ENCODE assay signal across 8 mouse cellular contexts in the genomic region with DNA sequence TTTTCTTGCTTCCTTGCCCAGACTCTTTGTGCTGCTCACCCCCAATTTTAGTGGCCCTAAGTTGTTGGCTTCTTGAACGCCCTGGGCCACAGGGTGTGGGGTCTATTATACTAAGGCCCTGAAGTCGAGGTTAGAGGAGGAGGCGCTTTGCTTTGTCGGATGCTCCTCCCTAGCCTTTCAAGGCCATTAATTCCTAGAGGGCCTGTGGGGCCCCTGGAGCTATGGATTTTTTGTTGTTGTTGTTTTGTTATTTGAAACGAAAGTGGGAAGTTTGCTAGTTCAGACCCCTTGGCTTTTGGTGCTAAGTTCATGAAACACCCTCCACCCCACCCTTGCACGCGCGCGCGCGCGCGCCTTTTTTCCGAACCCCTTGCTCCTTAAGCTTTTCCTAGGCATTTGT. TPM values are rescaled to one million over a fixed set of nuclear protein-coding genes. Genes with fewer than 3 reads are reported as not detected.
DNase-seq lines count a peak whose midpoint lies in the region; ATAC-seq lines count a peak whose summit lies in the region.

No protein-coding gene starts in this region.

- no peak for DNase-seq in frontal cortex, postnatal 10 days (ENCODE audit: low spot score in 2 of 2)
- DNase-seq in urinary bladder, postnatal 14 days (ENCODE audit: low spot score), result peak; percentile 7
- DNase-seq in urinary bladder, postnatal 36 days (ENCODE audit: low spot score in 2 of 2), result no peak
- DNase-seq in hindbrain, embryonic 10.5 days (ENCODE audit: low spot score), result no peak
- DNase-seq in lung, postnatal 14 days, result peak; percentile 6
- no peak for DNase-seq in B cell, adult 2 months
- DNase-seq in ovary, postnatal 14 days (ENCODE audit: low spot score), result no peak

- H3K36me3 ChIP-seq in hindbrain, embryonic 10.5 days, result peaks cover 33% of the 10 kb centered on the region

- H3K4me3 ChIP-seq in hindbrain, embryonic 10.5 days, result peak overlapping the region; percentile 70

- H3K9me3 ChIP-seq in hindbrain, embryonic 10.5 days, result no peaks in the 10 kb centered on the region

- H3K27ac ChIP-seq in hindbrain, embryonic 10.5 days, result peak overlapping the region; percentile 98

- H3K27me3 ChIP-seq in hindbrain, embryonic 10.5 days (ENCODE audit: insufficient read depth, poor library complexity, severe bottlenecking), result 0 out of 2 replicates have a peak, but pooled peaks cover 4% of the 10 kb centered on the region

- no peaks in the 10 kb centered on the region for H3K4me1 ChIP-seq in hindbrain, embryonic 10.5 days (replicated peaks)

- WGBS in hindbrain, embryonic 10.5 days, result 21% methylated on average over 14 of the region's 14 CpGs

- ATAC-seq in frontal cortex, adult (ENCODE audit: low TSS enrichment), result peak; percentile 14; the same call in 1 of the 2 replicates

RNA-seq across cellular contexts. Expression of a gene that starts 0.9 kb away (rescaled TPM):
- polyA plus RNA-seq in hindbrain, embryonic 10.5 days (2016; fragmentation: Nextera tagmentation; extraction: Ambion mirVana), result 554 and 625 TPM in 2 replicates

RNA-seq across cellular contexts. Expression of a gene that starts 9.3 kb away (rescaled TPM):
- polyA plus RNA-seq in hindbrain, embryonic 10.5 days (2016; fragmentation: Nextera tagmentation; extraction: Ambion mirVana), result 21.4 and 22.0 TPM in 2 replicates

RNA-seq across cellular contexts. Expression of a gene that starts 18.9 kb away (rescaled TPM):
- 1.7 and 2.1 TPM in 2 replicates for polyA plus RNA-seq in hindbrain, embryonic 10.5 days (2016; fragmentation: Nextera tagmentation; extraction: Ambion mirVana)

RNA-seq across cellular contexts. Expression of a gene that starts 53.8 kb away (rescaled TPM):
- polyA plus RNA-seq in hindbrain, embryonic 10.5 days (2016; fragmentation: Nextera tagmentation; extraction: Ambion mirVana), result 0.46 TPM in 1 of 2 replicates, not detected in the other

Comparison
In these comparisons a context has a peak if more than half of its experiments do, and no peak if none do; other contexts are left out.
1. DNase-seq: peak in urinary bladder, postnatal 14 days (single experiment) and lung, postnatal 14 days (single experiment); none in frontal cortex, postnatal 10 days (0 of 2), urinary bladder, postnatal 36 days (0 of 2), hindbrain, embryonic 10.5 days (single experiment), B cell, adult 2 months (0 of 2) and ovary, postnatal 14 days (single experiment).